Mouse (Mus musculus) C2C12 (cell line): ENCODE results near the gene Dusp13. TPM values are rescaled to one million over a fixed set of nuclear protein-coding genes. Genes with fewer than 3 reads are reported as not detected.

Experiments
- H3K27me3 ChIP-seq: one replicate; pipeline ENCODE4 v1.6.1; 2011; ENCODE audit not compliant: control insufficient read depth, insufficient read depth, insufficient read length
- H3K36me3 ChIP-seq: one replicate; pipeline ENCODE4 v1.6.1; 2011; ENCODE audit not compliant: control insufficient read depth, insufficient read depth
- H3K4me3 ChIP-seq: one replicate; pipeline ENCODE4 v1.5.1; 2011; ENCODE audit warnings: mild to moderate bottlenecking, control low read depth; ENCODE audit not compliant: poor library complexity, insufficient read depth, severe bottlenecking
- H3K79me2 ChIP-seq: one replicate; pipeline ENCODE4 v1.6.1; 2011; ENCODE audit not compliant: control insufficient read depth, insufficient read depth
- H3K79me3 ChIP-seq: one replicate; pipeline ENCODE4 v1.6.1; 2011; ENCODE audit warnings: low read depth, control low read depth
- H3ac ChIP-seq: one replicate; pipeline ENCODE3; 2011; ENCODE audit warnings: low read depth; ENCODE audit not compliant: control insufficient read depth, insufficient read length
- CEBPB ChIP-seq: IDR thresholded peaks from one replicate; pipeline ENCODE4 v1.6.1; 2011; ENCODE audit warnings: low read depth, mild to moderate bottlenecking, control low read depth, moderate library complexity
- CTCF ChIP-seq: IDR thresholded peaks from one replicate; pipeline ENCODE4 v1.5.1; 2011; ENCODE audit not compliant: control insufficient read depth, insufficient read depth, insufficient read length
- FOSL1 ChIP-seq: IDR thresholded peaks from one replicate; pipeline ENCODE4 v1.8.0; 2011; ENCODE audit warnings: mild to moderate bottlenecking, low read length; ENCODE audit not compliant: poor library complexity, insufficient read depth, severe bottlenecking
- MAX ChIP-seq: IDR thresholded peaks from one replicate; pipeline ENCODE4 v1.6.1; 2011; ENCODE audit warnings: mild to moderate bottlenecking, control low read depth
- MYOD1 ChIP-seq: IDR thresholded peaks from one replicate; pipeline ENCODE4 v1.6.1; 2011; ENCODE audit warnings: low read depth; ENCODE audit not compliant: control insufficient read depth, insufficient read length
- MYOG ChIP-seq: IDR thresholded peaks from one replicate; pipeline ENCODE4 v1.6.1; 2011; ENCODE audit not compliant: control insufficient read depth, insufficient read length; ENCODE audit errors: extremely low read depth
- USF1 ChIP-seq: IDR thresholded peaks from one replicate; pipeline ENCODE4 v1.6.1; 2011; ENCODE audit warnings: low read depth, mild to moderate bottlenecking, control low read depth, moderate library complexity
- polyA plus RNA-seq: library from polyadenylated mRNA; unstranded; fragments of >200 nt; fragmentation: generic; extraction: Trizol; gene quantifications from one replicate; pipeline ENCODE4 v1.2.1, GENCODE M21; 2012; ENCODE audit warnings: missing spikeins

Dusp13 gene
- polyA plus RNA-seq, 1 experiment, result 2.7 TPM

- no peak overlapping the region for H3ac ChIP-seq
- TF ChIP-seq CEBPB (no peak), CTCF (no peak), MYOD1 (no peak), MYOG (no peak)
- H3K36me3 ChIP-seq, result no peaks in the 10 kb centered on the region
- H3K79me2 ChIP-seq, result no peaks in the 10 kb centered on the region
- no peaks in the 10 kb centered on the region for H3K27me3 ChIP-seq
- no peaks in the 10 kb centered on the region for H3K79me3 ChIP-seq
- no peak overlapping the region for H3K4me3 ChIP-seq
Observed at GRCm38 (mm10) chr14:21720430-21721205, 30.4 kb downstream of the Dusp13 start.

GRCm38 (mm10) chr14:21719646-21720383, 31.2 kb downstream of the Dusp13 start:
- Histone ChIP-seq H3K4me3 (no peak overlapping the region), H3K79me2 (no peaks in the 10 kb centered on the region), H3K79me3 (no peaks in the 10 kb centered on the region), H3ac (no peak overlapping the region), H3K36me3 (no peaks in the 10 kb centered on the region), H3K27me3 (no peaks in the 10 kb centered on the region)
- no peak for TF ChIP-seq CEBPB
- no peak for TF ChIP-seq MAX
- no peak for TF ChIP-seq CTCF
- TF ChIP-seq MYOG, result no peak

GRCm38 (mm10) chr14:21714486-21714885, 36.5 kb downstream of the Dusp13 start, which contains the start of gene Dupd1:
Gene Dupd1, minus strand, starts transcription at chr14:21714576.
- H3K4me3 ChIP-seq, result no peak within 1 kb of the TSS
- TF ChIP-seq MYOG (no peak), USF1 (no peak), CEBPB (no peak), CTCF (no peak), MAX (no peak), MYOD1 (no peak), FOSL1 (no peak)
- no peak within 1 kb of the TSS for H3ac ChIP-seq
- H3K79me2 ChIP-seq, result no peaks in the 10 kb centered on the region
- H3K36me3 ChIP-seq, result no peaks in the 10 kb centered on the region
- H3K27me3 ChIP-seq, result no peaks in the 10 kb centered on the region
- H3K79me3 ChIP-seq, result no peaks in the 10 kb centered on the region

GRCm38 (mm10) chr14:21711231-21711630, 39.8 kb downstream of the Dusp13 start:
- no peak for TF ChIP-seq FOSL1
- TF ChIP-seq MYOG, result no peak
- TF ChIP-seq CTCF, result no peak
- TF ChIP-seq CEBPB, result no peak
- TF ChIP-seq MAX, result no peak
- no peak for TF ChIP-seq MYOD1
- no peak for TF ChIP-seq USF1
- no peaks in the 10 kb centered on the region for H3K27me3 ChIP-seq

GRCm38 (mm10) chr14:21709545-21709944, 41.4 kb downstream of the Dusp13 start:
- Histone ChIP-seq H3K4me3 (no peak overlapping the region), H3ac (no peak overlapping the region), H3K79me3 (no peaks in the 10 kb centered on the region), H3K36me3 (no peaks in the 10 kb centered on the region), H3K27me3 (no peaks in the 10 kb centered on the region), H3K79me2 (no peaks in the 10 kb centered on the region)
- TF ChIP-seq CEBPB (no peak), MYOD1 (no peak), MYOG (no peak), USF1 (no peak), FOSL1 (no peak), CTCF (no peak), MAX (no peak)

More at GRCm38 (mm10) chr14:21711231-21711630, 39.8 kb downstream of the Dusp13 start:
- no peaks in the 10 kb centered on the region for H3K79me2 ChIP-seq
- no peaks in the 10 kb centered on the region for H3K36me3 ChIP-seq
- no peak overlapping the region for H3ac ChIP-seq
- H3K4me3 ChIP-seq, result no peak overlapping the region
- no peaks in the 10 kb centered on the region for H3K79me3 ChIP-seq
